Mouse (Mus musculus): Measurements from ENCODE around the gene Ctnnd2. TPM values are rescaled to one million over a fixed set of nuclear protein-coding genes. Genes with fewer than 3 reads are reported as not detected.

The Ctnnd2 gene
- polyA plus RNA-seq, 1 experiment from 2014 or later = 0.96 TPM

DNA sequence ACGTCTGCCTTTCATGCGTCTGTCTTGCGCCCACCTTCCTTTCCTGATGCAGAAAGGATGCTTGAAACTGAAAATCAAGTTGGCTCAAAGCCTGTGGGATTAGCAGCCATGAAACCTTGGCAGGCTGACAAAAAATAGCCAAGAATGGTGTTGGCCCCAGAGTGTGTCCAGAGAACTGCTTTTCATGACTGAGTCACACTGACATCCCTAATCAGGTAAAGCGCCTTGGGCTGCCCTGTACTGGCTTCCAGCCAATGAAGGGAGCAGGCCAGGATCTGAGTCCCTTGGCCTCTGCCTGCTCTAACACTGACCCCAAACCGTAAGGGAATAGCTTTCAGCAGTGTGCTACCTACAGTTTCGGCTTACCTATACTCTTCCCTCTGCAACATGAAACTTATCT is 713.0 kb downstream of the Ctnnd2 start:
- Histone ChIP-seq H3K36me3 (ENCODE audit: inconsistent target) (no peaks in the 10 kb centered on the region), H3K79me2 (ENCODE audit: inconsistent target) (no peaks in the 10 kb centered on the region), H3K27ac (no peak overlapping the region), H3K4me3 (ENCODE audit: inconsistent target) (no peak overlapping the region)
- 93% methylated on average over 6 of the region's 6 CpGs for WGBS (ENCODE audit: missing documents)

DNA sequence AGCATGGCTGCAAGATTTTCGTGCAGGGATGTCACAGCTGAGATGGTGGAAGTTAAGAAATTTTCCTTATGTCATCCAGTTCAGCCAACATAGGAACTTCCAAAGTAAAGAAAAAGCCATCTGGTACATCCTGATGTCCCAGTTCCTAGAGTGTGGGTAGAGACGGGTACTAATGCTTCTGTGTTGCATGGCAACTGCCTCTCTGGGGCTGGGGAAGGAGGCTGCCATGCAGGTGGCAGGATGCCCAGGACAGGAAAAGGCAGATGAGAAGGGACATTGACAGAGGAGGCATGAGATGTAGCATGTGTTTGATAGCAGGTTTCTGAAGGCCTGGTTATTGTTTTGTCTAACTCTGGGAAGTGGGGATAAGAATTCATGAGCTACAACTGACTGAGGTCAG is 715.2 kb downstream of the Ctnnd2 start:
- 97% methylated on average over 2 of the region's 2 CpGs for WGBS (ENCODE audit: missing documents)
- H3K4me3 ChIP-seq (ENCODE audit: inconsistent target) = no peak overlapping the region
- no peaks in the 10 kb centered on the region for H3K36me3 ChIP-seq (ENCODE audit: inconsistent target)
- H3K79me2 ChIP-seq (ENCODE audit: inconsistent target) = no peaks in the 10 kb centered on the region
- no peak overlapping the region for H3K27ac ChIP-seq

DNA sequence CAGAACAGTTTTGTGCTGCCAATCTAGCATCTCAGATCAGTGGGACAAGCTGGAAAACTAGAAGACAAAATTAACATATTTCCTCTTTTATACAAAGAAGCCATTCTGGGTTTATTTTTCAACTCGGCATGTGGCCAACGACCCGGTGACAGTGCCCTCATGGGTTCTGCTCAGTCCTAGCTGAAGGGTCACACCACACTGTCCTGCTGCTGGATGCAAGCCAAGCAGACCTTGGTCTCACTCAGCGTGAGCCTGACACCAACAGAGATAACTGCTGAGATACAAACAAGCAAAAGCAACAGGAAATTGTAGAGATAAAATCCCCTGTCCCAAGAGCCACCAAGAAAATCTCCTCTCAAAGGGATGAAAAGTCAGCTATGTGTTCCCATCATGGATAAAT is 719.6 kb downstream of the Ctnnd2 start:
- Histone ChIP-seq H3K4me3 (ENCODE audit: inconsistent target) (no peak overlapping the region), H3K79me2 (ENCODE audit: inconsistent target) (no peaks in the 10 kb centered on the region), H3K27ac (no peak overlapping the region), H3K36me3 (ENCODE audit: inconsistent target) (no peaks in the 10 kb centered on the region)
- WGBS (ENCODE audit: missing documents) = 72% methylated on average over 4 of the region's 4 CpGs

DNA sequence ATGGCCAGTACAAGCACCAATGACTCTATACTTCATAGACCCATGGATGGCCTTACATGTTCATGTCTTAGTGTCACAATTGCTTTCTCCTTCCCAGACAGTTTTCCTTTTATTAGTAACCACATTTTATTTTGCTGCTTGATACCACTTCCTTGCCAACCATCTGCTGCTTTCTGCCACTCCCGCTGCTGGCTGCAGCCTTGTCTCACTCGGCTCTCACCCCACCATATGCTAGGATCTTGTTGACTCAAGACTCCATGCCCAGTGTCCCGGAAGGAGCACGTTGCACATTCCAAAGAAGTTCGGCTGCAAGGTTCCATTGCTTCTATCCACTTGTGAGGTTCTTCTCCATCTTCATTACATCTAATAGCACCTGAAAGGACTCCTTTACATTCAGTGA is 722.7 kb downstream of the Ctnnd2 start:
- 92% methylated on average over 5 of the region's 5 CpGs for WGBS (ENCODE audit: missing documents)

DNA sequence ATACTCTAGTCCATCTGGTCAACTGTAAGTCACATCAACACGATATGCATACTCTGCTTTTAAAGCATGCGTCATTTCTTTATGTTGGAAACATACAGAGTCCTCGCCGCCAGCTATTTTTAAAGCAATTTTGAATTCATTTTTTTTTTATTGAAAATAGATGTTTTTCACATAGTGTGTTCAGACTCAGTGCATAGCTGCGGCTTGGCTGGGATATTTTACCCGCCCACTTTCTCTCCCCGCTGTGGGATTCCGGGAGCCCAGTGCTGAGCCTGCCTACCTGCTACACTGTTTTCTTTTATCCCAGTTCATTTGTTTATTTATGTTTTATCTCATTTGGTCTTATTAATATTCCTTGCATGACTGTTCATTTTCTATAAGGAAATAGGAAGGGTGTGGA is 724.9 kb downstream of the Ctnnd2 start:
- 89% methylated on average over 8 of the region's 8 CpGs for WGBS (ENCODE audit: missing documents)
- Histone ChIP-seq H3K27ac (no peak overlapping the region), H3K4me3 (ENCODE audit: inconsistent target) (no peak overlapping the region)

More for the DNA sequence above, 722.7 kb downstream of the Ctnnd2 start:
- no peak overlapping the region for H3K27ac ChIP-seq
- H3K36me3 ChIP-seq (ENCODE audit: inconsistent target) = no peaks in the 10 kb centered on the region
- no peak overlapping the region for H3K4me3 ChIP-seq (ENCODE audit: inconsistent target)
- H3K79me2 ChIP-seq (ENCODE audit: inconsistent target) = no peaks in the 10 kb centered on the region

DNA sequence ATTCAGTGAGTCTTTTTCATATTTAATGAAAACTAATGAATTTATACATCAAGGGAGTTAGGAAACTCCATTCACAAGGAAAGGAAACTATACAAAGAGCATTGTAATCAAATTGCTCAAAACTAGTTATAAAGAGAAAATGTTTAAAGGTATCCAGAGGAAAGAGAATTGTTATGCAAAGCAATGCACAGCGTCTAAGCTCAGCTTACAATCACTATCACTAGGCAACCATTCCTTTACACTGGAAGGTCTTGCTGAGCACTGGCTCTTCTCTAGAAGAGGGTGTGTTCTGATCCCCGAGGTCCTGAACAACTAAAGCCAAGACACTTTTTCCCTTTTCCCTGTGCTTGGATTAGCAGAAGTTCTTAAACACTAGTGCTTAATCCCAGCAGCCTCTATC is 735.6 kb downstream of the Ctnnd2 start:
- Histone ChIP-seq H3K4me3 (ENCODE audit: inconsistent target) (no peak overlapping the region), H3K27ac (no peak overlapping the region), H3K79me2 (ENCODE audit: inconsistent target) (no peaks in the 10 kb centered on the region), H3K36me3 (ENCODE audit: inconsistent target) (no peaks in the 10 kb centered on the region)
- WGBS (ENCODE audit: missing documents) = 72% methylated on average over 2 of the region's 2 CpGs

More for the DNA sequence above, 724.9 kb downstream of the Ctnnd2 start:
- Histone ChIP-seq H3K36me3 (ENCODE audit: inconsistent target) (no peaks in the 10 kb centered on the region), H3K79me2 (ENCODE audit: inconsistent target) (no peaks in the 10 kb centered on the region)

DNA sequence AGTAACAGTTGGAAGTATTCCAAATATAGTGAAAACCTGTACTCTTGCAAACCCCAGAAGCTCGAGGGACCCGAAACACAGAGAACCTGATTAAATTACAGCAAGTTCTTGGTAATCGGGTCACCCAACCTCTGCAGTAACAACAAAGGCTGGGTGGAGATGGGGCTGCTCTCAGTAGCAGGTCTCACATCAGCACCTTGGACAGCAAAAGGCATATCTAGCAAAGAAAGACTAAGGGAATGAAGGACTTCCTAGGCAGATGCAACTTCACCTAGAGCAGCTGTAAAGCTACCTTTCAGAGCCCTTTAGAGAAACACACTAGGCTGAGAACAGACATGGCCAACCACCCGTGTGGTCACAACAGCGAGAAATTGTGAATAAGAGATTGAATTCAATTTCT is 741.0 kb downstream of the Ctnnd2 start:
- H3K79me2 ChIP-seq (ENCODE audit: inconsistent target) = no peaks in the 10 kb centered on the region
- no peak overlapping the region for H3K27ac ChIP-seq
- 82% methylated on average over 5 of the region's 5 CpGs for WGBS (ENCODE audit: missing documents)
- no peaks in the 10 kb centered on the region for H3K36me3 ChIP-seq (ENCODE audit: inconsistent target)
- no peak overlapping the region for H3K4me3 ChIP-seq (ENCODE audit: inconsistent target)

DNA sequence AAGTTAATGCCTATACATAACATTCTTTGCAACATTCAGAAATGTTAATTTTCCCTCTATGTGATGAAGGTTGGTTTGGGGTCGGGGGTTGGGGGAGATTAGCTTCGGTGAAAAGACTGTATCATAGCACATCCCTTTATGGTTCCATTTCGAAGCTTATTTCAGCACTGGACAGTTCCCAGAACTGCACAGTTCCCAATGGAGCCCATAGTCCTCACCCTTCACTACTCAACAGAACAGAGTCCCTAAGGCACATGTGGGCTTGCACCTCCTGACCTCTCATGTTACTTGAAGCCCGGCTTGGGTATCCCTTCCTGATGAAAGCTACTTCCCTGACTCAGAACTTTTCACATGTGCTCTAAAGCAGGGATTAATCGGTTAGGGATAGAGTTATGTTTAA is 753.4 kb downstream of the Ctnnd2 start:
- Histone ChIP-seq H3K36me3 (ENCODE audit: inconsistent target) (no peaks in the 10 kb centered on the region), H3K4me3 (ENCODE audit: inconsistent target) (no peak overlapping the region)
- 75% methylated on average over 5 of the region's 5 CpGs for WGBS (ENCODE audit: missing documents)

DNA sequence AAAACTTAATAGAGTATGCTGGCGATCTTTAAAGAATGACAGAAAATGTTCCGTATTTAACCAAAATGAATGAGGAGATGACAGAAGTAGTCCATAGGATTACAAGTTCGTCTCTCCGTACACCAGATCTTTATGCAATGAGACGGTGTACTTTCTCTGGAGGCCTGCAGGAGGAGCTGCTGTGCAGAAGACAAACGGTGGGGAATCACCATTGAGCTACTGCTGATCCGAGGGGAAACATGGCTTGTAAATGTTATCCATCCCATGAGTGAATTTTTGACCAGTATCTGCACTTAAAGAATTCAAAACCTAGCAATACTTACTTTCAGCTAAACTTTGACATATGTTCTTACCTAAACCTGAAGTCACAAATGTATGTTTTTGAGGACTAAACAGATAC is 755.2 kb downstream of the Ctnnd2 start:
- Histone ChIP-seq H3K36me3 (ENCODE audit: inconsistent target) (no peaks in the 10 kb centered on the region), H3K79me2 (ENCODE audit: inconsistent target) (no peaks in the 10 kb centered on the region), H3K4me3 (ENCODE audit: inconsistent target) (no peak overlapping the region), H3K27ac (no peak overlapping the region)
- 41% methylated on average over 7 of the region's 7 CpGs for WGBS (ENCODE audit: missing documents)

More for the DNA sequence above, 753.4 kb downstream of the Ctnnd2 start:
- Histone ChIP-seq H3K79me2 (ENCODE audit: inconsistent target) (no peaks in the 10 kb centered on the region), H3K27ac (no peak overlapping the region)

DNA sequence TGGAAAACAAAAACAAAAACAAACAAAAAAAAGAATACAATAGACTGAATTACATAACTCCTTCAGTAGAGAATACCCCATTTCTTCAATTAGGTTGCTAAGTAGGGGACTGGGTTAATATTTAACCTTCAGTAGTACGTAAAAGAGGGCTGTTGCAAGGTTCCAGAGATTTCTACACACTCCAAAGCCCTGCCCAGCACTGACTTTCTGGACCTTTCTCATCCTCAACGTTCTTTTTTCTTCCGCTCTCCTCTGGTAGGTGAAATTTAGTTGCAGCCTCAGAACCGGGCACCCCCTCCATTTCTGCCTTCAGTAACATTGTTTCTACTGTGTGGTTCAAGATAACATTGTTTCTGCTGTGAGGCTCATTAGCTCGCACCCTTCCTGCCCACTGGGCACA is 759.5 kb downstream of the Ctnnd2 start:
- 89% methylated on average over 5 of the region's 5 CpGs for WGBS (ENCODE audit: missing documents)
- Histone ChIP-seq H3K27ac (no peak overlapping the region), H3K36me3 (ENCODE audit: inconsistent target) (no peaks in the 10 kb centered on the region), H3K79me2 (ENCODE audit: inconsistent target) (no peaks in the 10 kb centered on the region), H3K4me3 (ENCODE audit: inconsistent target) (no peak overlapping the region)

DNA sequence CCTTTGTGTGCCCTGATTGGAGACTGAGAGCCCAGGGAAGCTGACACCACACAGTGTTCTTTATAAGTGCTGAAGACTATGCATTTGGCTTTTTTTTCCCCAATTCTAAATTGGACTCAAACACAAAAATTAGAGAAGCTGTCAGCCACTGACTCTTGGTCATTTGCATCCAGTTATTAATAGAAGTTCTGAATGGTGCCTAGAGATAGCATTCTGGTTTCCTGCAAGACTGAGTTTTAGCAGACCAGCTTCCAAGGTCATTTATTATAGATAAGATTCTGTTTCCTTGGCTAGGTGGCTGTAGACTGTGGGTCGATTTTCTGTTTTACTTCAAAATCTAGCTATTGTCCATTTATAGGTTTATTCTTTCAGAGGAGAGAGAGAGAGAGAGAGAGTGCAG is 773.5 kb downstream of the Ctnnd2 start:
- Histone ChIP-seq H3K79me2 (ENCODE audit: inconsistent target) (no peaks in the 10 kb centered on the region), H3K27ac (no peak overlapping the region), H3K4me3 (ENCODE audit: inconsistent target) (no peak overlapping the region), H3K36me3 (ENCODE audit: inconsistent target) (no peaks in the 10 kb centered on the region)
- WGBS (ENCODE audit: missing documents) = 0% methylated on average over 1 of the region's 1 CpGs

DNA sequence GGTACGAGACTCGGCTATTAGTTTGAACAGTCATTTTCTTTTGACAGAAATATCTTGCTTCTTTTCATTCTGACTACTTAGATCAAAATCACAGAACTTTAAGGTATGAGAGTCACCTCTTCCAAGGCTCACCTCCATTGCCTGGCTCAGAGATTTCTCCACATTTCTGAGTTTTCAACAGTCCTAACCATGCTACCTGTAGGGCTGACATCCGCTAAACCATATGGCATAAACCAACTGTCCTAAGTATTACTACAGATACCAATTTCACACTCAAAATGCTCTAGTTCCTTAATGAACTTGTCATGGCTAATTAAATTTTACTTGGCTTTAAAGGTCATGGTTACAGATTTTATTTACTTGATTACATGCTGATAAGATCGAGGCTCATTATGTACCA is 786.1 kb downstream of the Ctnnd2 start:
- 91% methylated on average over 4 of the region's 4 CpGs for WGBS (ENCODE audit: missing documents)
- Histone ChIP-seq H3K4me3 (ENCODE audit: inconsistent target) (no peak overlapping the region), H3K27ac (no peak overlapping the region), H3K79me2 (ENCODE audit: inconsistent target) (no peaks in the 10 kb centered on the region), H3K36me3 (ENCODE audit: inconsistent target) (no peaks in the 10 kb centered on the region)

DNA sequence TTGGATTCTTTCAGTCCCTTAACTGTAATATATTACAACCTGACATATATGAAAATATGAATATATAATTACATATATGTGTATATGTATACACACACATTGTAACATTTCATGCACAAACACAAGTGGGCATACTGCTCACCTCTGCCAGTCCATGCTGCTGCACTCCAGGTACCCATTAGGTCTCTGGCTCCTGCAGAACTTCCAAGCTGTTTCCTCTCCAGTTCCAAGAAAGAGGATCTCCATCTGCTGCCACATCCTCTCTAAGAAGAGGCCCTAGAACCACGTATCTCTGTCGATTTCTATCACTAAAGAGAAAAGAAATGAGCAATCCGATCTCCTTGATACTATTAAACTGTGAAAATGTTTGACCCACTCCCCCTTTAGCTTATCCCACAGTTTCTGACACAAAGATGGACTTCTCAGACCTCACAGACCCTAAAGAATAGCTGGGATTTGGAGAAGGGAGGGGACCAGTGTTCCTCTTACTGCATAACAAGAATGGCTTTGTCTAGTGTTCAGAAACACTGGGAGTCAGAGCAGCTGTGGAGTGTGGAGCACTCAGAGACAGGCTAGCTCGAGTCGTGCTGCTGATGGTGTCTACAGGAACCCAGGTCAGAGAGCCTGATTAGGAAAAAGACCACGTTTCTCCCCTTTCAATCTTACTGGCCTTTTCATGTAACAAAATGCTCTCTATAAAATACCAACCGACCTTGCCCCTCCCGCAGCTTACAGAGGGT is 790.2 kb downstream of the Ctnnd2 start:
- WGBS (ENCODE audit: missing documents) = 74% methylated on average over 8 of the region's 8 CpGs
- Histone ChIP-seq H3K36me3 (ENCODE audit: inconsistent target) (no peaks in the 10 kb centered on the region), H3K79me2 (ENCODE audit: inconsistent target) (no peaks in the 10 kb centered on the region), H3K4me3 (ENCODE audit: inconsistent target) (no peak overlapping the region), H3K27ac (no peak overlapping the region)

DNA sequence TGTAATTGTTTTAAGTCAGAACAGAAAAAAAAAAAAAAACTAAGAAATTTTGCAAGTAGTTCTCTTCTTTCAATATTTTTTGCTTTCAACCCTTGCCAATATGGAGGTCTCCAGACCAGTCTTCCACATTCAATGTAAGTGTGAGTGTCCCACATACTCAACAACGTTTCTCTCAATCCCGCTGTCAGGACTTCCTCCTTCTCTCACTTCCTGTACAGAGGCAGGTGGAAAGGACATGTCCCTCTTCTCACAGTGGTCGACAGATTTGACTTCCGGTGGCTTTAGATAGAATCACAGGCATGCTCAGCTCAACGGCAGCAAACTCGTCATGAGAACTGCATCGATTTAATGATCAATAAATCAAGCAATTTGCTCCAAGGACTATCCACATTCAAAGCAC is 791.7 kb downstream of the Ctnnd2 start:
- no peak overlapping the region for H3K4me3 ChIP-seq (ENCODE audit: inconsistent target)
- no peaks in the 10 kb centered on the region for H3K79me2 ChIP-seq (ENCODE audit: inconsistent target)
- WGBS (ENCODE audit: missing documents) = 66% methylated on average over 7 of the region's 7 CpGs
- no peak overlapping the region for H3K27ac ChIP-seq
- H3K36me3 ChIP-seq (ENCODE audit: inconsistent target) = no peaks in the 10 kb centered on the region

DNA sequence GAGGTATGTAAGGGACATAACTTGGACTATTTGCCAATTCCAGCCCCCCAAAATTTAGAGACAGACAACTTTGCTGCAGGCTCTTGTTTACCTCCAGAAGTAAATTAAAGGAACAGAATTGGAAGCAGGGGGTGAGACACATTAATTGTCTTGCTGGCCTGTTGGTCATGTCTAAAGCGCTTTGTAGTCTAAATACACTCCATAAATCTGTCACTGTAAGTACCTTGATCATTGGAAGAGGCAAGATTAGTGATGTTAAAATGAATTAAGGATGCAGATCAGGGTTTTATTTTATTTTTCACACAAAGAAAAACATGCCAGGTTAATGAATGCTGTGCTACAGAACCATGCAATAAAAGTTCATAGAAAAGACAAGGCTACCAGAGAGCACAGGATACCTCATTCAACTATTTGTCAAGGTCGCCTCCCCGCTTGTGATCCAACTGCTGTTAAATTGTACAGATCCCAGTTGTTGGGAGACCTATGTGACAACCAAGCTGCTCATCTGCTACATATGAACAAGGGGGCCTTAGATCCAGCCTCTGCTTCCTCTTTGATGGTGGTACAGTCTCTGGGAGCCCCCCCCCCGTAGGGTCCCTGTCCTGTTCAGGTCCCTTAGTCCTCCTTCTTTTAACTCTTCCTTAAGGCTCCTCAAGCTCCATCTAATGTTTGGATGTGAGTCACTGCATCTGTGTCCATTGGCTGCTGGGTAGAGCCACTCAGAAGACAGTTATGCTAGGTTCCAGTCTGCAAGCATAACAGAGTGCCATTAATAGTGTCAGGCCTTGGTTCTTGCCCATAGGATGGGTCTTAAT is 792.7 kb downstream of the Ctnnd2 start:
- Histone ChIP-seq H3K4me3 (ENCODE audit: inconsistent target) (no peak overlapping the region), H3K27ac (no peak overlapping the region), H3K79me2 (ENCODE audit: inconsistent target) (no peaks in the 10 kb centered on the region), H3K36me3 (ENCODE audit: inconsistent target) (no peaks in the 10 kb centered on the region)
- 89% methylated on average over 4 of the region's 4 CpGs for WGBS (ENCODE audit: missing documents)

Data from macrophage (primary cell).